Mouse (Mus musculus): Measurements from ENCODE around the gene Stip1. TPM values are rescaled to one million over a fixed set of nuclear protein-coding genes. Genes with fewer than 3 reads are reported as not detected.

Stip1 gene
- total RNA-seq, 2 experiments from 2014 or later: 137 to 160 TPM

DNA sequence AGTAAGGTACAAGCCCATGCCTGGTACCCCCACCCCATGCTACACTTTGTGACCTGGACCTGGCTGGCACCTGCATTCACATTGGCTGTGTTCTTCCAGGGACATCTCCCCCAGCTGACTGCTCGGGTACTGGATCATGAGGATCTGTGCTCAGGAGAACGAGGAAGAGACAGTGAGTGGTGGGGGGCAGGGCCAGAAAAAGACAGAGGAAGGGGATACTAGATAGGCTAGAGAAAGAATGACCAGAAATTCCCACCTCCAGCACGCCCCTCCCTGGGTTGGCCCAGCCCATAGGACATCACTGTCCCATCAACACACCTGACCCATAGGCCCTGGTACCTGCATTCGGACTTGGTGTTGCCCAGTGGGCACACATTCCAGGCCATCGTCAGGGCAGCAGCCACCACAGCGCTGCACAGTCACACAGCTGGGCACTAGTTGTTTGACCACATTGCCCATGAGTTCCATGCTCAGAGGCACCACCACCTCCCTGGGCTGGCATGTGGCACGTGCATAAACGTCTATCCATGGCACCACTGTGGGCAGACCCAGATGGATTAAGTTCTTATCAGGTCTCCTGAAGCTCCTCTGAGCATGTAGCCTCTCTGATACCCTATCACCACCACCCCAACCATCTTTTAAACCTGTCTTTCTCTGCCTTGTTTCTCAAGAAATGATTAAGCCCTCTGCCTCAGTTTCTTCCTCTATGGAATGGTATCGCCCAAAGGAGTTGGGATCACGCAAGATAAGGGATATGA, 53.6 kb downstream of the Stip1 start:
- DNase-seq: no peak

- DNase-seq: no peak
Measured at GRCm38 (mm10) chr19:6985300-6985699, 54.5 kb downstream of the Stip1 start.

- no peak for DNase-seq
Measured at GRCm38 (mm10) chr19:6983621-6984020, 56.1 kb downstream of the Stip1 start.

DNA sequence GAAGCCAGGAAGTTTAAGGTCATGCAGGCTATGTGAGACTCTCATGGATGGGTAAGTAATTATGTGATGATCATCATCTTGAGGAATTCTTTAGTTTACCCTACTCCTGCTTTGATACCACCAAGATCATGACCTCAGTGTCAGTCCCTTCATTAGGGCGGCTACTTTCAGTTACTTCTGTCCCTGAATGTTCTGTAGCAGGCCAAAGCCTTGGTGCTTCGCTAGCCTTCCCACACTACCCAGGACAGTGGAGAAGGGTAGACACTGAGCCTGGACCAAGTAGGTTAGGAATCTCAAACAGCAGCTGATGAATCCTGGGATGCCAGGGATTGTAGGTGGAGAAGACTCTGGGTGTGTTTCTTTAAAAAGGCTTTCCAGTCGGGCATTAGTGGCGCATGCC, 58.3 kb downstream of the Stip1 start:
- no peak for DNase-seq

- peak; percentile 99 for DNase-seq
Measured at GRCm38 (mm10) chr19:6980381-6981093, 59.2 kb downstream of the Stip1 start, which contains the start of gene Fkbp2. Gene Fkbp2 (minus strand): TSS chr19:6980501.

GRCm38 (mm10) chr19:6979486-6980380, 60.0 kb downstream of the Stip1 start:
- peak; percentile 100 for DNase-seq

DNA sequence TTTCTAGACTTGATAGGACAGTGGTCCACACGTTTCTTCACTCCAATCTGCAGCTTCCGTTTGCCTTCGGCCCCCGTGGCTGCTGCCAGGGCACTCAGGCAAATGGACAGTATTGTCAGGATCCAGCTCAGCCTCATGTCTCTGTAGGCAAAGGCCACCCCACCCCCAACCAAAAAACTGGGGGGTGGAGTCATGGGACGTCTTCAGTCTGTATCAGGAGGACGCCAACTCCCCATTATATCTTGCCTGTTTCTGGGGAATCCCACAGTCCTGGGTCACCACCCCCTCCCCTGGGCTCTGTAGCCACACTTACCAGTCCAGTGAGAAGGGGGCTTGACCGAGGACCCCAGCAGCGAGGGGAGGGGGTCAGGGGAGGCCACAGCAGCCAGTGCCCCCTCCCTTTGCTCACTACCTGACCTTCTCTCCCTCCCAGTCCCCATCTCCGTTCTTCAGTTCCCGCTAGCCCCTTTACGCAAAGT, 60.7 kb downstream of the Stip1 start:
- DNase-seq: peak in 1 of 2 experiments; percentile 53

DNA sequence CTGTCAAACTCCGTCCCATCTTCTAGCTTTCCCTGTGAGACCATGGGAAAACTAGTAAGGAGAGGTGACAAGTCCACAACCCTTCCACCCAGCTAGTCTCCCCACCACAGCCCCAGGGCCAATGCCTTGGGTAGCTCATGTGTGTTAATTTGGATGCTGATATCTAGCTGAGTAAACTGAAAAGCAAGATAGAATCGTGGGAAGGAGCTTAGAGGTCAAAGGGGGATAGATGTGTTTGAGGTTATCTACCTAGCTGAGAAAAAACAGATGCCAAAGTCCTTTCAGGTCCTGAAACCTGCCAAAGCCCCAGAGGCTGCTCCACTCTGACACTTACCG, 61.2 kb downstream of the Stip1 start:
- DNase-seq: no peak

DNA sequence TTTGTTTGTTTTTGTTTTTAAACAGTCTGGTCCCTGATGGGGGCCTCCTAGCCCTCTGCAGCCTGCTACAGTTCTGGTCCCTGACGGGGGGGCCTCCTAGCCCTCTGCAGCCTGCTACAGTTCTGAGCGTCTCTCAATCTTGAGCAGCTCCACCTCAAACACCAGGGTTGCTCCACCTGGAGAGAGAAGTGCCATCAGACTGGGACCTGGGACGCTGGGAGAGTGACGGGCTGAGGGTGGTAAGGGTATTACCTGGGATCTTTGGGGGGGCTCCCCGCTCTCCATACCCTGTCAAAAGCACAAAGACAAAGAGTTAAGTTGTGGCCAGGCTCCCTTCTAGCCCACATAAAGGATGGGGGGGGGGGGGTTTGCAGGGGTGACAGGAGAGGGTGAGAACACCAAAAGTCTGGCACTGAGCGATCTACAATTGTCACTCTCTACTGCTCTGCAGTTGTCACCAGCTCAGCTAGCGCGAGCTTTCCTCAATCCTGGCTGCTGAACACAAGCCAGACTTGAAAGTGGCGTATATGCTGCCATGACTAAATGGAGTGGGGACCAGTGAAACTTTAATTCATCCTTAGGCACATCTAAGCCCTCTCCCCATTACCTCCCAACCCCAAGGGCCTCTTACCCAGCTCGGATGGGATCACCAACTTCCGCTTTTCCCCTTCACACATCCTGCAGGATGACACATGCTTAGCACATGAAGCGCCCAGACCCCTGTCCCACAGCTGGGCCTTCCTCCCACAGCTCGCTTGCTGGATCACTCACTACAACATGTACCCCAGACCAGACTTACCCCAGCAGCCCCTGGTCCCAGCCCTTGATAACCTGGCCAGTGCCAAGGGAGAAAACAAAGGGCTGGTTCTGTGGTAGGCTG, 61.8 kb downstream of the Stip1 start:
- DNase-seq: no peak

DNA sequence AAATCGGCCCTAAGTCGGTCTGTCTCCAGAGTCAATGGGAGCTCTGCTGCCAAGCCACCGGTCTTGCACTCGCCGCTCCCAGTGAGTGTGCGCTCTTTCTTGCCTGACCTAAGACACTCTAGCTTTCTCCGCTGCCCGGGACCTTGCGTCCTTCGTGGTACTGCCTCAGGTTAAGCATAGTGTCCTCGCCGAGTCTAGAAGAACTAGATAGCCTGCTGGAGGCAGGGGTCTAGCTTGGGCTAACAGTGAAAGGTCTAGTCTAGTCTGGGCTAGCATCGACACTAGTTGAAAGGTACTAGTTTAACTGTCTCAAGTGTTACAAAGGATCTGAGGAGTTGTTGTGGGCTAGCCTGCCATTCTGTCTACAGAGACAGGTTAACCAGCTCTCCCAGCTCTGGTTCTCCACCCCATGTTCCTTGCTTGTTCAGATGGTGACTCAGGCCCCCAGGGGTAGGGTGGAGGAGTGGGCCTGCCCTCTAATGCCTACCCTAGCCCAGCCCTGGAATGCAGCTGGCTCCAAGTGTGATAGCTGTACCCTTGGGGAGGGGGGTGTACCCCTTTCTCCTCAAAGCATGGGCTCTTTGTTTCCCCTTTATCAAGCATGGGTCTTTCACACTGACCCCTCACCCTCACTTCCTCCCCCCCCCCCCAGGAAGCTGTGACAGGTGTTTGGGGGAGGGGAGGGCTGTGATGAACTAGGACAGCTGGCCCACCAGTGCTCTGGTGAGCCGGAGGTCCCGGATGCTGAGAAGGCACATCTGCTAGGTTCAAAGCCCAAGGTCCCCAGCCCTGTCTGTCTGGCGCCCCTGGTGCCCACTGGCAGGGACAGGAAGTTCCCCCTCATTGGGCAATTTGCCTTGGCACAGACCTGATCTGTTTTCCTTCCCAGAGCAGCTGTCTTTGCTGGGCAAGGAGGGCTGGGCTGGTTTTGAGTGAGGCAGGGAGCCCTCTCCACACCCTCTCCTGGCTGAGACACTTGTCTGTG, 63.9 kb downstream of the Stip1 start, which contains the start of gene Plcb3:
Gene Plcb3, minus strand, starts transcription at position 934 of the 985 bp plus-strand sequence.
- DNase-seq: peak; percentile 69 to 80

- DNase-seq: peak; percentile 86 to 89
Measured at GRCm38 (mm10) chr19:6974211-6975205, 65.3 kb downstream of the Stip1 start, which contains the start of gene Ppp1r14b. Gene Ppp1r14b (plus strand): TSS chr19:6974968.

- no peak for DNase-seq
Measured at GRCm38 (mm10) chr19:6973581-6974190, 66.1 kb downstream of the Stip1 start.

DNA sequence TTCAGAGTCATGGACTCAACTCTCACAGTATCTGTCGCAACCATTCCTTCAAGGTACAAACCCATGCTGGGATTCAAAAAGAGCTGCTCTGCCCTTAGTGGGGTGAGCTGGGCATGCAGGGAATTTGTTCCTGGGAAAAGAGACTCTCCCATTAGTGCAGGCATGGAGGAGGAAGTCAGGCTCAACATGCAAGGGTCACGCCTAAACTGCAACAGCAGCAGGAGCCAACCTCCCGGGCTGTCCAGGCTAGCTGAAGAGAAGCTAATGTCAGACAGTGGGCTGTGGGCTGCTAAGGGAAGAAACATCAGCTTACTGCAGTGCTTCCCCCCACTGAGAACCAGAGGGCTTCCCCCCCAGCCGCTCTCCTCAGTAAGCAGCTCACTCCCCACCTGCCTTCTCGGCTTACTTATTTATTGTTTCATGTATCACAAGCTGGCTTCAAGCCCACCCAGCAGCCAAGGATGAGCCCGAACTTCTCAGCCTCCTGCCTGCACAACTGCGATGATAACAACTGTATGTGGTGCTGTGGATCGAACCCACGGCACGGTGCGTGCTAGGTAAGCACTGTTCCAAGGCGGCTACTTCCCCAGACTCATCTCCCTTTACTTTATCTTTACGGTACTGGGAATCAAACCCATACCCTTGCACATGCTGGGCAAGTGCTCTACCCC, 67.4 kb downstream of the Stip1 start:
- DNase-seq: no peak

DNA sequence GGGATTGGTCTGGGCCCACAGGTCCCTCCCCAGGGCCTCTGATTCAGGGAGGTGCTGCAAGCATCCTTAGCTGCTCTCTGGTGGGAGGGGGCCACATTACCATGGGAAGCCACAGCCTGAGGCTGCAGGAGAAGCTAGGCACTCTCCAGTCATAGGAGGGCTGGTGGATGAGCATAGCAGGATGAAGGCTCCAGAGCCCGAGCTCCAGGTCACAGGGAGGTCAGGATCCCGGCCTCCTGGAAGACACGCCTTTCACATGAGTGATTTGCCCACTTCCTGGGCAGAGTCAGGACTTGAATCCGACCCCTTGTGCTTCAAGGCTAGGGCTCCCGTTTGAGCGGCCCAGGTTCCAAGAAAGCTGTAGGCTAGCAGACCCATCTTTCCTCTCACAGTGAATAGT, 68.1 kb downstream of the Stip1 start:
- DNase-seq: no peak
